Mouse (Mus musculus) right cerebral cortex, postnatal 4 days (tissue): ENCODE results near the gene 1700001L19Rik.
"Not testable (repeated sequence)": the region's sequence is repeated elsewhere in the genome, so short reads cannot be mapped to it uniquely, and the experiment has no call there.

ENCODE experiments used
- DNase-seq: peaks from one replicate; pipeline ENCODE4 v3.0.0-alpha.2; 2022

The 1700001L19Rik gene

DNA sequence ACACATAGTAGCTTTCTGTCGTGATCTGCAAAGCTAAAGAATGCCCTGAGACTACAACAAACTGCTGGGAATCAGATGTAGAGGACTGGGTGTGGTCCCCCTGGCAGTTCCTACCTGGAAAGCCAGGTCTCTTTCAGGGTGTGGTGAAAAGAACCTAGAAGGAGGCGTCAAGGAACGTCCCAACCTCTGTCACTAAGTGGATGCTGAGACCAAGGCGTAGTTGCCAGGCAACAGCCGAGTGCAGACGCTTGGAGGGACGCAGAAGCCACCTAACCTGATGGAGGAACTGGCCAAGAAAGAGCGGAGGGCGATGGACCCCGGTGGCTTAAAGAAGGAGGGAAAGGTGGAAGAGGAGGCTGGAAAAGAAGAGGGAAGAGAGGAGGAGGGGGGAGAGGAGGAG lies at the start of gene 1700001L19Rik:
TSS of gene 1700001L19Rik (plus strand) at position 223 of the 400 bp plus-strand sequence.
- no peak for DNase-seq

DNA sequence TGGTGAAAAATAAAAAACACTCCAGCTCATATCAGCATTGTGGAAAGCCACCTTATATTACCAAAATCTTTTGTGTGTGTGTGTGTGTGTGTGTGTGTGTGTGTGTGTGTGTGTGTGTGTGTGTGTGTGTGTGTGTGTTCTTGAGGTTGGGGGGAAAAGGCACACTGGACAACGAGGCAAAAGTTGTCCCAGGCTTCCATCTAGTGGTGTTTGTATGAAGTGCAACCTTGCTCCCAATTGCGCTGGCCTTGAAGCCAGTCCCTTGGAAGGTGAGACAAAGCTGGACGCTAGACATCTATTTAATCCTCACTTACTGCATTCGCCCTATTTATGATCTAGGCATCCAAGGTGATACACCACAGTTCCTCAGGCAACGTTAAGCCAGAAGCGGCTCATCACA lies 43.8 kb upstream of the 1700001L19Rik start:
- DNase-seq, result not testable (repeated sequence)

- DNase-seq, result no peak
Observed at GRCm38 (mm10) chr13:68568110-68568509, 29.1 kb upstream of the 1700001L19Rik start.

DNA sequence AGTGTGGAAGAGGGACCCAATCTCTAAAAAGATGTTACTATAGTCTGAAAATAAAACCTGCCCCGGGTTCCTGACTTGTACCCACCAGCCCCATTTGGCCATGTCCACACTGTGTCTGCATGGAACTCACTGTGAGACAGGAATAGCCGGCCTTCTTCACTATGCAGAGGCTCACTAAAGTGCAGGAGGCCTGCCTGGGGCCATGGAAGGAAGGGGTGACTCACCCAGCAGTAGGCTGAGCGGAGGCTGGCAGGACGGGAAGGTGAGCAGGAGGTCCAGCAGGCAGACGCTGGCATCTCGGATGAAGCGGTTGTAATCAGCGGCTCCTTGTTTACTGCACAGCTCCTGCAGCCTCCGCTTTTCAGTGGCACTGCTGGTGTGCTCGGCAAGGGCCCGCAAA lies 28.7 kb upstream of the 1700001L19Rik start:
- DNase-seq, result no peak

DNA sequence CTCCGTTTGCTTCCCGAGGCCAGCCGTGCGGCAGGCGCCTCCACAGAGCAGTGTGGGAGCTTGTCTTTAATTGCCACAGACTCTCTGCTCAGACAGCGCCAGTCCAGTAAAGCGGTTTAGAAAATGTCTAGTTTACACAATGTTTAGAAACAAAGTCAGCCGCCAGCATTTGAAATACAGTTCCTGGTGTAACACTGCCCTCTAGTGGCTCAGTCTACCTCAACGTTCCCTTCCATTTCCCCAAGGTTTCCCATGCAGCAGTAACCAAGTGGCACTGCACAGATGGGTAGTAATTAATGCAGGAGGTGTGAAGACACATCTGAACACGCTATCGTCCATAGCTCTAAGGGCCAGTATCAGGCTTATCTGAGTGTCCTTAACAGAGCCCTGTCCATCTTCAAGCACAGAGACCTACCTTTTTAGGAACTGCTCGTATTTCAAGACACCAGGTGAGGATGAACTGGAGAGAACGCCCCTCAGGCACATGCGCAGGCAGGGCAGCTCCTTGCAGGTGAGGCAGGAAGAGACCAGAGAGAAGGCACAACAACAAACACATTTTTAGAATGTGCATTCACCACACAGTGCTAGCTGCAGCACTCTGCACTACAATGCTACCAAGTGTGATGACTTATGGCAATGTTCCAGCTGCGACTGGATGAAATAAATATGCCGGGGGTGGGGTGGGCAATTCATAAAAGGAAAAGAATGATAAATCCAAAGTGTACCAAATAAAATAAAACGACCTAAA lies 27.5 kb upstream of the 1700001L19Rik start:
- DNase-seq, result peak; percentile 68

DNA sequence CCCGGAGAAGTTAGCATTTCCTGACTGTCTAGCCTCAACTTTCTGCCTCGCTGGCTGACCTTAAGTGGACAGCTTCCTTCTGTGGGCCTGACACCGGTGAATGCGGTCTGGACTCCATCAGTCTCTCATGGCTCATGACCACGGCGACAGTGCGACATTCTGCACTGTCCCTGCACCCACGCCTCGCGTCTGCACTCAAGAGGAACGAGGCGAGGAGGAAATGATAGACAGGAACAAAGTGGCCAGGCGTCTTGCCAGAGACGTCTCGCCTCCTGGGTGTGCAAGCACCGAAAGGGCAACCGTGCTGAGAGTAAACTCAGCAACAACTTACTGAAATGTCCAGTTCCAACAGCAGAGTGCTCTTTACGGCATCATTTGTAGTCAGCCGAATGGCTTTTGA lies 25.0 kb upstream of the 1700001L19Rik start:
- no peak for DNase-seq

DNA sequence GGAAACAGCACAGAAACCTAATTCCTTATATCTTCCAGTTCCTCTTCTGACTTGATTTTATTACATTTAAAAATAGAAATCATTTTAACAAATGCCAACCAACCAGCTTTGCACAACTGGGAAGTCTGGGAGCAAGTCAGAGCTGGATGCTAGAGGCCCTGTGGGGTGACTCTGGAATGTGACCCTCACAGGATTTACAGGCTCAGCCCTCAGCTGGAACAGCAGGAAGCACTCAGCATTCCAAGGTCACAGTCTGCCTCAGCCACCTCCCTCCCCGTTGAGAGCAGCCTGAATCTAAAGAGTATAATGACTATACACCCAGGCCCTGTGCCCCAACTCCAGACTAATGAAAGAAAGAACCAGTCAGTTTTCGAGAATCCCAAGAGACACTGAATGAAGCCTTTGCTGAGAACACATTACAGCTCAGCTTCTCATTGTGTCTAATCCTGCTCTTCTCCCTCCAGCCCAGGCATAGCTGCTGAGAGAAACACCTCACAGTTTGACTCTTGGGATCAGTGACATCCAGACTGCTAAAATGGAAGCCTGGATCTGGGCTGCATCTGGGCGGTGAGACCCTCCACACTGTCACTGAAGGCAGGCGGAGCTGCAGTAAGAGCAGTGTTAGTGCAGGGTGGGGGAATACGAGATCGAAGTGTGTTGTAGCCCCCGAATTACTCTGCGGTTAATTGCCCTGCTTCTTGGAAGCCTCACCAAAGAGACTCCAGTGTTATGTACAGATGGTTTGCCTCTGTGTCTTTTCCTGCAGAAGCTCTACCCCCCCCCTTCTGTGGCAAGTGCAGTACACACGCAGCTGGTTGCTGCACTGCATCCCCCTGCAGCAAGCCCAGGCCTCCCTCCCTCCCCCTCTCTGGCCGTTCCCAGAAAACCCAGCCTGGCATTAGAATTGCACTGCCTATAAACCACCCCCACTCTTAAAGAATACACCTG lies 24.0 kb upstream of the 1700001L19Rik start:
- DNase-seq, result no peak

GRCm38 (mm10) chr13:68574398-68574797 lies 22.8 kb upstream of the 1700001L19Rik start:
- DNase-seq, result no peak

- DNase-seq, result no peak
Observed at GRCm38 (mm10) chr13:68577945-68578344, 19.3 kb upstream of the 1700001L19Rik start.

GRCm38 (mm10) chr13:68581086-68581740 lies 16.0 kb upstream of the 1700001L19Rik start:
- no peak for DNase-seq

GRCm38 (mm10) chr13:68581747-68582516 lies 15.3 kb upstream of the 1700001L19Rik start, which contains the start of the genes Mtrr and Fastkd3:
Gene Mtrr, minus strand, starts transcription at chr13:68582149.
Gene Fastkd3, plus strand, starts transcription at chr13:68582234.
- DNase-seq, result peak; percentile 100

- DNase-seq, result no peak
Observed at GRCm38 (mm10) chr13:68582517-68582780, 14.8 kb upstream of the 1700001L19Rik start.

- no peak for DNase-seq
Observed at GRCm38 (mm10) chr13:68583961-68584360, 13.3 kb upstream of the 1700001L19Rik start.

- no peak for DNase-seq
Observed at GRCm38 (mm10) chr13:68585441-68585840, 11.8 kb upstream of the 1700001L19Rik start.

DNA sequence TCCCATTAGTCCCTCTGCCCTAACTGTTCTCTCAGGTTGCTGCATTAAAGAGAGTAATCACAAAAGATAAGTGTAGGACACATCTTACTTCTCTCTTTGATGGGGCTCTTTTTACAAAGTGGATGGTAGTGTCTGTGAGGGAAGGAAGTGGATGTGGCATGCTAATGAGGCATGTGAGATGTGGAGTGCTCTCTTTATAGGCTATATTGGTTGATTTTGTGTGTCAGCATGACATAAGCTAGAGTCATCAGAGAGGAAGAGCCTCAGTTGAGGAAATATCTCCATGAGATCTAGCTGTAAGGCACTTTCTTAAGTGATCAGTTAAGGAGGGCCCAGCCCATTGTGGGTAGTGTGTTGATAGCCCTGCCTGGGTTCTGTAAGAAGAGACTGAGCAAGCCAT lies 8.9 kb upstream of the 1700001L19Rik start:
- no peak for DNase-seq

DNA sequence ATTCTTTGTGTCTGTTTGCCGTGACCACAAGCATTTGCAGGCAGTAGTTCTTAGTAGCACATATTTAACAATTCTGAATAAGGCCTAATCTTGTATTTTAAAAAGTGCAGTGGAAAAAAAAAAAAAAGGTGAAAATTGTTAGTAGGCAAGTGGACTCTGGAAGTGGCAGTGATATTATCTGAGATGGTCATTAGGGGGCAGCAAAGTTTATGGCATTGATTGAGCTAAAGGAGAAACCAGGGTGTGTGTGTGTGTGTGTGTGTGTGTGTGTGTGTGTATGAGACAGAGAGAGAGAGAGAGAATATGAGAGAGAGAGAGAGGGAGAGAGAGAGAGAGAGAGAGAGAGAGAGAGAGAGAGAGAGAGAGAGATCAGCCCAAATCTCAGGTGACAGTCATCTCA lies 3.4 kb upstream of the 1700001L19Rik start:
- DNase-seq, result no peak

DNA sequence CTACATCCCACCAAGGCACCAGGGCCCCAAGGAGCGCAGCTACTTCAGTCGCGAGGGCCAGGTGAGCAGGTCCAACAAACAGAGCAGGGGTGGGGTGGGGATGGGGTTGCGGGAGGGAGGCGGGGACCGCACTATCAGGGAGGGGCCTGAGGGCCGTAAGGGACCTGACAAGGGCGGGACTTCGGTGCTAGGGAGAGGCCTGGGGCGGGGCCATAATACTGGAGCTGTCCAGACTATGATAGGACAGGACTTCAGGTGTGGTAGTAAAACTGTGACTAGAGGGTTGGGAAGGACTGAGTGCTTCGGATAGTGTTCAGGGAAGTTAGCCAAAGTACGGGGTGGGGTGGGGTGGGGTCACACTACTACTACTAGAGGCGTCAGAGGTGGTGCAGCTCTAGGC lies 446 bp downstream of the 1700001L19Rik start:
- DNase-seq, result no peak

DNA sequence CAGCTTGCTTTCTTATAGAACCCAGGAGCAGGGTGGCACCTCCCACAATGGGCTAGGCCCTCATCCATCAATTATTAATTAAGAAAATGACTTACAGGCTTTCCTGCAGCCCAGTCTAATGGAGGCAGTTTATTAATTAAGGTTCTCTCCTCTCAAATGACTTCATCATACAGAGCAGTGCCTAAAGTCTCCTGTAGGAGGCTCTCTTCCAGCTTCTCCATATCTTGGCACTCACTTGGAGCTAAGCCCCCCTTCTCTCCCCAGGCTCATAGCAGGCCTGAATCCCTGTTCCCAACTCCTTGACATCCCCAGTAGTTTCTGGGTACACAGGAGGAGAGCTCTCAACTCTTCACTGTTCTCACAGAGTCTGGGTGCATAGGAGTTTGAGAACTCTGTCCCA lies 1.7 kb downstream of the 1700001L19Rik start:
- no peak for DNase-seq

GRCm38 (mm10) chr13:68601184-68601583 lies 4.0 kb downstream of the 1700001L19Rik start:
- peak; percentile 45 for DNase-seq

DNA sequence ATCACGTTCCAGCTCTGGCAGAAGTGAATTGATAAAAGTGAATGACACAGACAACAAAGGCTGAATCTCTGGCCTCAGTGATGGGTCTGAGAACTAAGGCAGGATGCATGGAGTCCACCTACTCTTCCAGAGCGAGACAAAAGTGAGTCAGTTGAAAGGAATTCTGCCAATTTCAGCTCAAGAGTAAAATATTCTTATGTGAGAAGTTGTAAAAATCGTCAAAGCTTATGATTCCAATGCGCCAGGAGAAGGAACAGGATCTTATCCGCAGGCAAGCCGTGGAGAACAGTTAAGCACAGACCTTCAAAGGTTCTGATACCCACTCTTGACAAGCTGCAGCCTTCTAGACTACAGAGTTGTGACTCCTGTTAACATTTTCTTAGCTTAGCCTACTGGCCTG lies 5.9 kb downstream of the 1700001L19Rik start:
- DNase-seq, result no peak

- peak; percentile 34 for DNase-seq
Observed at GRCm38 (mm10) chr13:68605689-68606126, 8.5 kb downstream of the 1700001L19Rik start.

GRCm38 (mm10) chr13:68607652-68608405 lies 10.6 kb downstream of the 1700001L19Rik start:
- peak; percentile 32 for DNase-seq
